Mouse (Mus musculus): Measurements from ENCODE around the gene Tmem81.

The Tmem81 gene

GRCm38 (mm10) chr1:132520764-132521163 is 14.7 kb downstream of the Tmem81 start:
- peak; percentile 27 for DNase-seq

GRCm38 (mm10) chr1:132523048-132523447 is 17.0 kb downstream of the Tmem81 start:
- no peak for DNase-seq

GRCm38 (mm10) chr1:132523920-132524319 is 17.9 kb downstream of the Tmem81 start:
- DNase-seq = peak; percentile 53

- DNase-seq = peak; percentile 84
Observed at GRCm38 (mm10) chr1:132525832-132526231, 19.8 kb downstream of the Tmem81 start.

GRCm38 (mm10) chr1:132528071-132528470 is 22.0 kb downstream of the Tmem81 start:
- DNase-seq = peak; percentile 43

- peak; percentile 88 for DNase-seq
Observed at GRCm38 (mm10) chr1:132528647-132529334, 22.8 kb downstream of the Tmem81 start.

GRCm38 (mm10) chr1:132530631-132531191 is 24.7 kb downstream of the Tmem81 start:
- no peak for DNase-seq

GRCm38 (mm10) chr1:132532521-132532920 is 26.5 kb downstream of the Tmem81 start:
- DNase-seq = no peak

- DNase-seq = no peak
Observed at GRCm38 (mm10) chr1:132533840-132534239, 27.8 kb downstream of the Tmem81 start.

GRCm38 (mm10) chr1:132535541-132535940 is 29.5 kb downstream of the Tmem81 start:
- DNase-seq = no peak

- DNase-seq = no peak
Observed at GRCm38 (mm10) chr1:132536416-132536815, 30.4 kb downstream of the Tmem81 start.

GRCm38 (mm10) chr1:132537736-132538135 is 31.7 kb downstream of the Tmem81 start:
- peak; percentile 86 for DNase-seq

- peak; percentile 27 for DNase-seq
Observed at GRCm38 (mm10) chr1:132540701-132541100, 34.7 kb downstream of the Tmem81 start.

GRCm38 (mm10) chr1:132541171-132541823 is 35.3 kb downstream of the Tmem81 start:
- DNase-seq = peak; percentile 63

GRCm38 (mm10) chr1:132541824-132542599 is 36.0 kb downstream of the Tmem81 start:
- no peak for DNase-seq

GRCm38 (mm10) chr1:132542762-132543306 is 36.8 kb downstream of the Tmem81 start, which contains the start of gene Cntn2:
Cntn2 (minus strand) TSS chr1:132543256.
- peak; percentile 84 for DNase-seq

GRCm38 (mm10) chr1:132543789-132544188 is 37.8 kb downstream of the Tmem81 start:
- no peak for DNase-seq

- no peak for DNase-seq
Observed at GRCm38 (mm10) chr1:132557901-132558631, 52.0 kb downstream of the Tmem81 start.
